Mouse (Mus musculus) forebrain, postnatal 0 days (tissue): ENCODE measurements around the gene Frmd4a. TPM values are rescaled to one million over a fixed set of nuclear protein-coding genes. Genes with fewer than 3 reads are reported as not detected.

ENCODE experiments used
- ATAC-seq: fragments of 200-750 bp; cut with Nextera tagmentation; 2 replicates; pipeline ENCODE4 v1.8.0; 2017; ENCODE audit warnings: mild to moderate bottlenecking, moderate library complexity
- DNase-seq: peaks from one replicate; pipeline ENCODE4 v3.0.0-alpha.2; 2015
- H3K27ac ChIP-seq: fragments of 300-500 bp; sonication (generic); 2 replicates; pipeline ENCODE4 v1.5.1; 2014; ENCODE audit warnings: low read depth, mild to moderate bottlenecking, antibody characterized with exemption, low read length, moderate library complexity, mixed read lengths
- H3K27me3 ChIP-seq: fragments of 300-500 bp; sonication (generic); 2 replicates; pipeline ENCODE4 v1.6.1; 2014; ENCODE audit warnings: mild to moderate bottlenecking, low read length, mixed read lengths; ENCODE audit not compliant: insufficient read depth
- H3K36me3 ChIP-seq: fragments of 300-500 bp; sonication (generic); 2 replicates; pipeline ENCODE4 v1.6.1; 2014; ENCODE audit warnings: mild to moderate bottlenecking, moderate library complexity; ENCODE audit not compliant: insufficient read depth
- H3K4me1 ChIP-seq: fragments of 300-500 bp; sonication (generic); 2 replicates; pipeline ENCODE4 v1.6.1; 2014; ENCODE audit warnings: antibody characterized with exemption; ENCODE audit not compliant: insufficient read depth
- H3K4me2 ChIP-seq: fragments of 300-500 bp; sonication (generic); 2 replicates; pipeline ENCODE4 v1.6.1; 2014; ENCODE audit warnings: low read depth, mild to moderate bottlenecking, moderate library complexity
- H3K4me3 ChIP-seq: fragments of 300-500 bp; sonication (generic); 2 replicates; pipeline ENCODE4 v1.5.1; 2014; ENCODE audit warnings: low read depth, low read length, mixed read lengths
- H3K9ac ChIP-seq: fragments of 300-500 bp; sonication (generic); 2 replicates; pipeline ENCODE4 v1.6.1; 2014; ENCODE audit warnings: mild to moderate bottlenecking
- H3K9me3 ChIP-seq: fragments of 300-500 bp; sonication (generic); 2 replicates; pipeline ENCODE4 v1.6.1; 2016; ENCODE audit warnings: low read length
- CTCF ChIP-seq: sonication (generic); IDR thresholded peaks from 2 replicates; pipeline ENCODE4 v1.5.1; 2016; ENCODE audit warnings: antibody characterized with exemption, control low read depth, low read depth
- WGBS: fragments of 180-500 bp; shearing (Covaris S2); extraction: QIAGEN DNeasy Blood & Tissue Kit; methylation state at CpG from one replicate; pipeline ENCODE4 v1.1.7; 2014; 5-methylcytosine and 5-hydroxymethylcytosine counted together
- polyA plus RNA-seq: library from polyadenylated mRNA; unstranded; fragments of >200 nt; fragmentation: Nextera tagmentation; extraction: Ambion mirVana; gene quantifications from 2 replicates; pipeline ENCODE4 v1.2.1, GENCODE M21; 2015
- total RNA-seq: library from RNA; depleted of rRNA; stranded (reverse); fragments of >200 nt; gene quantifications from 2 replicates; pipeline ENCODE4 v1.2.3, GENCODE M21; 2014

Gene Frmd4a
- total and polyA plus RNA-seq, 2 experiments from 2014 or later, result 43.8 to 74.5 TPM

DNA sequence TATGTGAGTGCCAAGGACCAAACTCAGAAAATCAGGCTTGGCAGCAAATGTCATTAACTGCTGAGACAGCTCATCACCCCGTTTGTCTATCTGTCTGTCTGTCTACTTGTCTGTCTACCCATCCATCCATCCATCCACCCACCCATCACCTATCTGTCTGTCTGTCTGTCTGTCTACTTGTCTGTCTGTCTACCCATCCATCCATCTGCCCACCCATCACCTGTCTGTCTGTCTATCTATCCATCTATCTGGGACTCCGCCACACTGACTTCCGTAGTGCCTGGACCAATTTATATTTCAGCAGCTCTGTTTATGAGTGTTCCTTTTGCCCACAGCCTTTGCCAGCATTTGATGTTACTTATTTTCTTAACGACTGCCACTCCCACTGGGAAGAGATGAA is 375.5 kb downstream of the Frmd4a start:
- ATAC-seq (no peak), DNase-seq (no peak)
- no peak for TF ChIP-seq CTCF
- Histone ChIP-seq H3K4me3 (no peak overlapping the region), H3K27ac (no peak overlapping the region), H3K9me3 (no peaks in the 10 kb centered on the region), H3K4me2 (no peak overlapping the region), H3K9ac (no peak overlapping the region), H3K27me3 (no peaks in the 10 kb centered on the region), H3K36me3 (no peaks in the 10 kb centered on the region), H3K4me1 (no peaks in the 10 kb centered on the region)
- 81% methylated on average over 4 of the region's 4 CpGs for WGBS

DNA sequence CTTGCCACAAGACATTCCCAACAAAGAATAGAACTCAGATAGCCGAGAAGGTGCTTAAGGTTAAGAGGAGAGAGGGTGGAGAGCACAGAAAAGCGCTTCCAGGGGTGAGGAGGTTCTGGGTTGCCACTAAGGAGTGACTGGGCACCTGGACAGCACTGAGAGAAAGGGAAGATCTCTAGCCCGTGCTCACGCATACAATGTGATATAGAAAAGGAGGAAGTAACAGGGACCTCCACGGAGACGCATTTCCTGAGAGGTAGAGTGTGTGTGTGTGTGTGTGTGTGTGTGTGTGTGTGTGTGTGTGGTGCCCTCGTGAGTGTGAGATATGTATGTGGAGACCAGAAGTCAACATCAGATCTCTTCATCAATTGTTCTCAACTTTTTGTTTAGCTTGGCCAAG is 377.1 kb downstream of the Frmd4a start:
- no peak for ATAC-seq

DNA sequence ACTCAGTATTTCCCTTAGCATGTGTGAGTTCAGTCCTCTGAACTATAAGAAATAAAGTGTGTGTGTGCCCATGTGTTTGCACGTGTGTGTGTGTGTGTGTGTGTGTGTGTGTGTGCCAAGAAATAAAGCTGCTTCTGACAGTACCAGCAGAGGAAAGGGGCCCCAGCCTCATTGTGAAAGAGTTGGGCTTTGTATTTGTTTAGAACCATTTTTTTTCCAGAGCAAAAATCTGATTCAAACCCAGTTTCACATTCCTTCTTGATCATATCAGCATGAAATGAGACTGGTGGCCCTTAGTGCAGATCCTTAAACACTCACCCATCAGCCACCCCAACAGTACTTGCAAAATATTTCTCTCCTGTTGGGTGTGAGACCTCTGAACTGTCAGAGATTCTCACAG is 382.2 kb downstream of the Frmd4a start:
- Histone ChIP-seq H3K27ac (no peak overlapping the region), H3K9ac (no peak overlapping the region), H3K4me1 (peaks cover 13% of the 10 kb centered on the region), H3K36me3 (no peaks in the 10 kb centered on the region), H3K27me3 (no peaks in the 10 kb centered on the region), H3K4me3 (no peak overlapping the region), H3K9me3 (no peaks in the 10 kb centered on the region), H3K4me2 (no peak overlapping the region)
- WGBS, result 36% methylated on average over 1 of the region's 1 CpGs
- ATAC-seq (no peak), DNase-seq (no peak)
- TF ChIP-seq CTCF, result no peak

More for the DNA sequence above, 377.1 kb downstream of the Frmd4a start:
- Histone ChIP-seq H3K4me3 (no peak overlapping the region), H3K4me2 (no peak overlapping the region), H3K9ac (no peak overlapping the region), H3K4me1 (no peaks in the 10 kb centered on the region), H3K27me3 (no peaks in the 10 kb centered on the region), H3K27ac (no peak overlapping the region), H3K9me3 (no peaks in the 10 kb centered on the region), H3K36me3 (no peaks in the 10 kb centered on the region)
- DNase-seq, result no peak
- TF ChIP-seq CTCF, result no peak
- WGBS, result 93% methylated on average over 7 of the region's 7 CpGs

DNA sequence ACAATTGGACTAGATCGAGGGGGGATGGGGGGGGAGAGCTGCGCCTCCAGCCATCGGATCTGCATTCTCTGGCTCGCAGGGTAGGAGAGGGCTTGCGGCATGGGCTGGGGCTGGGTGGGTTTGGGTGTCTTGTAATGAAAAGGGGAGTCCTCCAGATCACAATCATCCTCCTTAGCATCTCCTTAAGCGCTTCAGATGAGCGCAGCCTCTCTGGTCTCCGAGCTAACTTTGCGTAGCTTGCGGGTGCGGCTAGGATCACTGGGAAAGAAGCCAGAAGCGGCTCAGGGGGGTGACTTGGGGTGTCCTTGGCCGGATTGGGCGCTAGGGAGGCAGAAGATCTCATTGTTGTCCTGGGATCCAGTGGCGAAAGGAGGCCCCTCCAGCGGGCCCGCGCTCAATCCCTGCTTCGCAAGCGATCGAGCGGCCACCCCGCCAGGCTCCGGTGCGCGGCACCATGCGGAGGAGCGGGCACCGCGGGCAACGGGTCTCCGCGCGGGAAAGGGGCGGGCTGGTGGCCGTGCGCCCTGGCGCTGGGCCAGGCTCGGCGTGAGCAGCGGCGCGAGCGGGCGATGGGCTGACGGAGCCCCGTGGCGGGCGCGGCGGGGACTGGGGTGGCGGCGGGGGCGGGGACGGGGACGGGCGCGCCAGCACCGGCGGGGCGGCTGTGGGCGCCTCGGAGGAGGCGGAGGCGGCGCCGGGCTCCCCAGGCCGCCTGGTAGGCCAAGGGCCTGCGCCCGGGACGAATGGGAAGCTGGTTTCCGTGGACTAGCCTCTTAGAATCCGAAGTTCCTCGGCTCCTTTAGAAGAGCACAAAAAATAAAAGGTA is 383.5 kb downstream of the Frmd4a start:
- peak overlapping the region; percentile 88 for H3K9ac ChIP-seq
- TF ChIP-seq CTCF, result peak; percentile 2; the same call in 1 of the 2 replicates
- WGBS, result under 1% methylated on average over 65 of the region's 74 CpGs

DNA sequence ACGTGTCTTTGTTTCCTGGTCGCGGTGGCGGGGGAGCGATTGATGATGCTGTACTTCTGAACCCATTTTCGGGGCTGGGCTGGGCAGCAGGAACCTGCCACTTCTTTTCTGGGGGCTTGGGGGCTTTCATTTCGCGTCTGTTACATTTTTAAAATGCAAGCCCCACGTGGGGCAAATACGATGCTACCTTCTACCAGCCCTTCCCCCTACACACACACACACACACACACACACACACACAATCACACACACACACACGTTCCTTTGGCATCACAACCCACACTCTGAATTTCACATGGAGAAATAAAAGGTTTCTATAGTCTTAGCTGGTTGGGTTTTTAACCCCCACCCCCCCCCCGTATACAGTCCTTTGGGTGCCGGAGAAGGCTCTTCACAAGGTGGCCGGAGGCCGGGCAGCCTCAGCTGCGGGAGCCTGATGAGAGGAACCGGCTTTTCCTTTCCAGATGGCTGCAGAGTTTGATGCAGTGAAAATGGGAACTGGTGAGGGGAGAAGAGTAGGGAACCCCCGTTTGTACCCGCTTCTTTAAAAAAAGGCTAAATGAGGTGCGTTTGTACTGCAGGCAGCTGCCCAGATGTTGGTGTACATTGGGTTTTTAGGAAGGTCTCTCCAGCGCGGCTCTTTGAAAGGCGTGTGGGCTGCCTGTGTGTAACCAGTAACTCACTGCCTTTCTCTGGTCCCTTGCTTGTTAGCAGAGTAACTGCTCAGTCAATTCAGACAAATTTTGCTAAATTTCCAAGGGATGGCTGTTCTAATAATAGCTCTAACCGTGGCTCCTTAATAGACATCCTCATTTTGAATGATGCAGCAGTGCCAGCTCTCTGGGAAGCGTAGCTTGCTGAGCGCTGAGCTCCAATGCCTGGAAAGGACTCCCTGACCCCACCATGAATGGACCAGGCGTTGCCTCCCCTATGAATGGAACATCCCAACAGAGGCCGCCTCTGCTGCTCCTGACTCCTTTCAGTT is 384.4 kb downstream of the Frmd4a start:
- TF ChIP-seq CTCF, result no peak
- H3K4me1 ChIP-seq, result peaks cover 25% of the 10 kb centered on the region
- peak overlapping the region; percentile 69 for H3K4me3 ChIP-seq
- WGBS, result 2% methylated on average over 28 of the region's 28 CpGs
- no peaks in the 10 kb centered on the region for H3K36me3 ChIP-seq
- DNase-seq (peak; percentile 81), ATAC-seq (peak; percentile 77)
- no peaks in the 10 kb centered on the region for H3K9me3 ChIP-seq
- peak overlapping the region; percentile 88 for H3K9ac ChIP-seq
- no peaks in the 10 kb centered on the region for H3K27me3 ChIP-seq
- H3K27ac ChIP-seq, result peak overlapping the region; percentile 96
- peak overlapping the region; percentile 80 for H3K4me2 ChIP-seq

More for the DNA sequence above, 383.5 kb downstream of the Frmd4a start:
- Histone ChIP-seq H3K4me2 (peak overlapping the region; percentile 80), H3K9me3 (no peaks in the 10 kb centered on the region), H3K4me3 (peak overlapping the region; percentile 69), H3K27ac (peak overlapping the region; percentile 96), H3K36me3 (no peaks in the 10 kb centered on the region), H3K4me1 (peaks cover 18% of the 10 kb centered on the region), H3K27me3 (no peaks in the 10 kb centered on the region)
- peak; percentile 77 for ATAC-seq
- peak; percentile 76 for DNase-seq

DNA sequence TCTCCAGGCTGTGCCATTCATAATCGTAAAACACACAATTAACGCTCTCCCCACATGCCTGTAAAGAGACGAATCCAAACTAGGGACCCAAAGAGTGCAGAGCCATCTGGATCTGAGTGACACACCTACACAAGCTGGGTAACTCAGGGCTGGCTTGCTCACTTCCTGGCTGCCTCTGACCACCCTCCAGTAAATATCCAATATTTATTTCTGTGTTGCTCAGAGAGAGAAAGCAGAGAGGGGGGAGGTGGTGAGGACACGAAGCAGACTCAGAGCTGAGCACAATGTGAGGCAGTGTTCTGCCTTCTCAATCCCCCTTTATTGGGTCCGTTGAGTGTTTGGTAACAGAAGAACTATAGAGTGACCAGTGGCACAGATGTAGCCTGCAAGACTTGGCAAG is 389.5 kb downstream of the Frmd4a start:
- Histone ChIP-seq H3K27me3 (no peaks in the 10 kb centered on the region), H3K4me3 (no peak overlapping the region), H3K9ac (no peak overlapping the region), H3K9me3 (no peaks in the 10 kb centered on the region), H3K4me1 (peaks cover 40% of the 10 kb centered on the region), H3K36me3 (no peaks in the 10 kb centered on the region), H3K27ac (0 out of 2 replicates have a peak overlapping the region, but pooled peaks have one; percentile 21), H3K4me2 (no peak overlapping the region)
- 13% methylated on average over 5 of the region's 5 CpGs for WGBS
- peak; percentile 37 for DNase-seq
- no peak for TF ChIP-seq CTCF
- ATAC-seq, result peak; percentile 53
